In the genomic region with DNA sequence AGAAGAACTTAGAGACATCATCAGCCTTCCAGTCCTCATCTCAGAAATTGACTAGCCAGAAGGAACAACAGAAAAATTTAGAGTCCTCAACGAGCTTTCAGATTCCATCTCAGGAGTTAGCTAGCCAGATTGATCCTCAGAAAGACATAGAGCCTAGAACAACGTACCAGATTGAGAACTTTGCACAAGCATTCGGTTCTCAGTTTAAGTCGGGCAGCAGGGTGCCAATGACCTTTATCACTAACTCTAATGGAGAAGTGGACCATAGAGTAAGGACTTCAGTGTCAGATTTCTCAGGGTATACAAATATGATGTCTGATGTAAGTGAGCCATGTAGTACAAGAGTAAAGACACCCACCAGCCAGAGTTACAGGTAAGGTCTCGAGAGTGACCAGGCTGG, we compare ENCODE assay signal across 10 mouse cellular contexts. TPM values are rescaled to one million over a fixed set of nuclear protein-coding genes. Genes with fewer than 3 reads are reported as not detected.
DNase-seq lines count a peak whose midpoint lies in the region; ATAC-seq and TF ChIP-seq lines count a peak whose summit lies in the region.
"Had no signal": no experiment of that assay in that cellular context is flagged by ENCODE, and none has a peak within 500 bp of the region (broad histone marks: within the 10 kb centered on the region; RNA-seq: fewer than 3 reads in every experiment).

No protein-coding gene starts in this region.

- ATAC-seq in kidney, postnatal 0 days (replicated peaks; ENCODE audit: low FRiP score, low read depth): no peak
- no peak for ATAC-seq in forebrain, embryonic 11.5 days (replicated peaks; ENCODE audit: low FRiP score)
- no peak for ATAC-seq in limb, embryonic 11.5 days (ENCODE audit: insufficient number of reproducible peaks, low FRiP score, low TSS enrichment, low read depth)
- ATAC-seq in neural tube, embryonic 13.5 days (ENCODE audit: low read depth): no peak

- 76% methylated on average over 5 of the region's 5 CpGs for WGBS in kidney, postnatal 0 days
- 91% methylated on average over 5 of the region's 5 CpGs for WGBS in forebrain, embryonic 11.5 days
- 93% methylated on average over 5 of the region's 5 CpGs for WGBS in limb, embryonic 11.5 days
- WGBS in neural tube, embryonic 13.5 days: 89% methylated on average over 5 of the region's 5 CpGs

- TF ChIP-seq CTCF in kidney, postnatal 0 days (IDR thresholded peaks at IDR 0.05; ENCODE audit: low read depth): no peak

- H3K4me3 ChIP-seq in kidney, postnatal 0 days (replicated peaks; ENCODE audit: low read depth, low read length): no peak overlapping the region
- no peak overlapping the region for H3K4me3 ChIP-seq in forebrain, embryonic 11.5 days (ENCODE audit: low read depth, low read length)
- no peak overlapping the region for H3K4me3 ChIP-seq in limb, embryonic 11.5 days (ENCODE audit: low read depth, low read length)
- H3K4me3 ChIP-seq in neural tube, embryonic 13.5 days: peak overlapping the region; percentile 20

- H3K9ac ChIP-seq in kidney, postnatal 0 days (ENCODE audit: low read depth, low read length): no peak overlapping the region
- H3K9ac ChIP-seq in forebrain, embryonic 11.5 days (ENCODE audit: low read length): no peak overlapping the region
- no peak overlapping the region for H3K9ac ChIP-seq in limb, embryonic 11.5 days (ENCODE audit: low read length)
- no peak overlapping the region for H3K9ac ChIP-seq in neural tube, embryonic 13.5 days

- 0 out of 2 replicates have a peak overlapping the region, but pooled peaks have one; percentile 19 for H3K4me2 ChIP-seq in kidney, postnatal 0 days (ENCODE audit: low read length)
- H3K4me2 ChIP-seq in forebrain, embryonic 11.5 days (ENCODE audit: low read depth, low read length, severe bottlenecking): peak overlapping the region; percentile 1; the same call in 1 of the 2 replicates
- H3K4me2 ChIP-seq in limb, embryonic 11.5 days (ENCODE audit: low read depth, severe bottlenecking): peak overlapping the region; percentile 0; the same call in 1 of the 2 replicates
- peak overlapping the region; percentile 73 for H3K4me2 ChIP-seq in neural tube, embryonic 13.5 days

- no peak overlapping the region for H3K27ac ChIP-seq in kidney, postnatal 0 days
- H3K27ac ChIP-seq in forebrain, embryonic 11.5 days (ENCODE audit: low read depth, low read length): no peak overlapping the region
- no peak overlapping the region for H3K27ac ChIP-seq in limb, embryonic 11.5 days (replicated peaks; ENCODE audit: low read depth, low read length)
- no peak overlapping the region for H3K27ac ChIP-seq in neural tube, embryonic 13.5 days (replicated peaks)

- peaks cover 10% of the 10 kb centered on the region; the same call in 1 of the 2 replicates for H3K36me3 ChIP-seq in kidney, postnatal 0 days (ENCODE audit: insufficient read depth, low read length)
- H3K36me3 ChIP-seq in forebrain, embryonic 11.5 days (ENCODE audit: control insufficient read depth, insufficient read depth, low read length): peaks cover 16% of the 10 kb centered on the region; the same call in 1 of the 2 replicates
- peaks cover 10% of the 10 kb centered on the region; the same call in 1 of the 2 replicates for H3K36me3 ChIP-seq in limb, embryonic 11.5 days (ENCODE audit: control insufficient read depth, insufficient read depth, low read length)
- peaks cover 26% of the 10 kb centered on the region for H3K36me3 ChIP-seq in neural tube, embryonic 13.5 days

- no peaks in the 10 kb centered on the region for H3K27me3 ChIP-seq in kidney, postnatal 0 days (ENCODE audit: insufficient read depth, low read length)
- H3K27me3 ChIP-seq in forebrain, embryonic 11.5 days (ENCODE audit: control insufficient read depth, insufficient read depth, low read length): no peaks in the 10 kb centered on the region
- no peaks in the 10 kb centered on the region for H3K27me3 ChIP-seq in limb, embryonic 11.5 days (ENCODE audit: control insufficient read depth, insufficient read depth, low read length)
- H3K27me3 ChIP-seq in neural tube, embryonic 13.5 days: no peaks in the 10 kb centered on the region

- no peaks in the 10 kb centered on the region for H3K9me3 ChIP-seq in kidney, postnatal 0 days (replicated peaks; ENCODE audit: low read length)
- H3K9me3 ChIP-seq in forebrain, embryonic 11.5 days (ENCODE audit: control insufficient read depth, low read length): no peaks in the 10 kb centered on the region
- no peaks in the 10 kb centered on the region for H3K9me3 ChIP-seq in limb, embryonic 11.5 days (ENCODE audit: control insufficient read depth, low read length)
- no peaks in the 10 kb centered on the region for H3K9me3 ChIP-seq in neural tube, embryonic 13.5 days

- peaks cover 23% of the 10 kb centered on the region for H3K4me1 ChIP-seq in kidney, postnatal 0 days (replicated peaks; ENCODE audit: insufficient read depth, low read length)
- peaks cover 3% of the 10 kb centered on the region; the same call in 1 of the 2 replicates for H3K4me1 ChIP-seq in forebrain, embryonic 11.5 days (replicated peaks; ENCODE audit: control insufficient read depth, insufficient read depth, low read length)
- H3K4me1 ChIP-seq in limb, embryonic 11.5 days (ENCODE audit: control insufficient read depth, insufficient read depth, low read length): peaks cover 11% of the 10 kb centered on the region
- peaks cover 50% of the 10 kb centered on the region for H3K4me1 ChIP-seq in neural tube, embryonic 13.5 days (replicated peaks)

- no peak for DNase-seq in kidney, postnatal 0 days (ENCODE audit: low spot score)
- DNase-seq in kidney, adult 9 months: no peak
- DNase-seq in forebrain, embryonic 11.5 days (ENCODE audit: low spot score): no peak
- DNase-seq in limb, embryonic 11.5 days (ENCODE audit: low spot score): no peak
- no peak for DNase-seq in left cerebral cortex, adult 11 months (ENCODE audit: low spot score)
- no peak for DNase-seq in layer of hippocampus, postnatal 36 days
- DNase-seq in right cerebral cortex, postnatal 36 days (ENCODE audit: low spot score in 2 of 2): no peak
- DNase-seq: retina, postnatal 1 day; thymus, postnatal 14 days had no signal

RNA-seq across cellular contexts. Expression of a gene that starts 2.9 kb away (rescaled TPM):
- polyA plus RNA-seq in kidney, postnatal 0 days (2015; fragmentation: Nextera tagmentation; extraction: Ambion mirVana): 18.3 and 19.0 TPM in 2 replicates
- polyA plus RNA-seq in forebrain, embryonic 11.5 days (2014; fragmentation: Nextera tagmentation; extraction: Ambion mirVana): 35.6 and 35.9 TPM in 2 replicates
- polyA plus RNA-seq in limb, embryonic 11.5 days (2014; fragmentation: Nextera tagmentation; extraction: Ambion mirVana): 38.6 and 42.2 TPM in 2 replicates
- 26.3 and 27.2 TPM in 2 replicates for polyA plus RNA-seq in neural tube, embryonic 13.5 days (2015; fragmentation: Nextera tagmentation; extraction: Ambion mirVana)
- 10 to 100 TPM; 33.3 to 34.5 TPM for total RNA-seq in layer of hippocampus, postnatal 36 days (2021)

Comparison
In these comparisons a context has a peak if more than half of its experiments do, and no peak if none do; other contexts are left out.
1. H3K4me2 ChIP-seq: peak in every context shown above with its lines; median percentile 73 in neural tube, embryonic 13.5 days; 19 in kidney, postnatal 0 days; 1 in forebrain, embryonic 11.5 days; 0 in limb, embryonic 11.5 days.